Mouse (Mus musculus) liver, postnatal 0 days (tissue): ENCODE results near the gene Psma4. TPM values are rescaled to one million over a fixed set of nuclear protein-coding genes. Genes with fewer than 3 reads are reported as not detected.

Experiments
- ATAC-seq: fragments of 200-750 bp; cut with Nextera tagmentation; 2 replicates; pipeline ENCODE4 v1.8.0; 2017; ENCODE audit warnings: mild to moderate bottlenecking, moderate library complexity
- DNase-seq: peaks from one replicate; pipeline ENCODE4 v3.0.0-alpha.2; 2016
- H3K27ac ChIP-seq: fragments of 300-500 bp; sonication (generic); 2 replicates; pipeline ENCODE4 v1.5.1; 2014; ENCODE audit warnings: antibody characterized with exemption, moderate library complexity, mild to moderate bottlenecking, low read depth
- H3K27me3 ChIP-seq: fragments of 300-500 bp; sonication (generic); 2 replicates; pipeline ENCODE4 v1.6.1; 2014; ENCODE audit warnings: low read length, control low read depth, mixed read lengths; ENCODE audit not compliant: insufficient read depth
- H3K36me3 ChIP-seq: fragments of 300-500 bp; sonication (generic); replicated peaks from 2 replicates; pipeline ENCODE4 v1.6.1; 2014; ENCODE audit warnings: mild to moderate bottlenecking, control low read depth, low read length, moderate library complexity, mixed read lengths; ENCODE audit not compliant: insufficient read depth
- H3K4me1 ChIP-seq: fragments of 300-500 bp; sonication (generic); 2 replicates; pipeline ENCODE4 v1.6.1; 2014; ENCODE audit warnings: antibody characterized with exemption, mild to moderate bottlenecking, control low read depth; ENCODE audit not compliant: insufficient read depth
- H3K4me2 ChIP-seq: fragments of 300-500 bp; sonication (generic); 2 replicates; pipeline ENCODE4 v1.6.1; 2014; ENCODE audit warnings: low read depth, mild to moderate bottlenecking, low read length, moderate library complexity, mixed read lengths
- H3K4me3 ChIP-seq: fragments of 300-500 bp; sonication (generic); 2 replicates; pipeline ENCODE4 v1.5.1; 2014; ENCODE audit warnings: low read depth, low read length
- H3K9ac ChIP-seq: fragments of 300-500 bp; sonication (generic); replicated peaks from 2 replicates; pipeline ENCODE4 v1.6.1; 2014; ENCODE audit warnings: mild to moderate bottlenecking, moderate library complexity
- H3K9me3 ChIP-seq: fragments of 300-500 bp; sonication (generic); 2 replicates; pipeline ENCODE4 v1.6.1; 2016; ENCODE audit warnings: mild to moderate bottlenecking, control low read depth, low read length, mixed read lengths
- CTCF ChIP-seq: sonication (generic); IDR thresholded peaks from 2 replicates; pipeline ENCODE4 v1.5.1; 2016; ENCODE audit warnings: antibody characterized with exemption, low read depth
- EP300 ChIP-seq: IDR thresholded peaks from 2 replicates; pipeline ENCODE4 v1.6.1; 2016; ENCODE audit warnings: antibody characterized with exemption, low read depth, mild to moderate bottlenecking
- WGBS: fragments of 180-500 bp; shearing (Covaris S2); extraction: QIAGEN DNeasy Blood & Tissue Kit; methylation state at CpG from one replicate; pipeline ENCODE4 v1.1.7; 2014; ENCODE audit not compliant: insufficient replicate concordance; 5-methylcytosine and 5-hydroxymethylcytosine counted together
- polyA plus RNA-seq: library from polyadenylated mRNA; unstranded; fragments of >200 nt; fragmentation: Nextera tagmentation; extraction: Ambion mirVana; gene quantifications from 2 replicates; pipeline ENCODE4 v1.2.1, GENCODE M21; 2015

Psma4 gene
- polyA plus RNA-seq, 1 experiment from 2014 or later = 118 TPM

DNA sequence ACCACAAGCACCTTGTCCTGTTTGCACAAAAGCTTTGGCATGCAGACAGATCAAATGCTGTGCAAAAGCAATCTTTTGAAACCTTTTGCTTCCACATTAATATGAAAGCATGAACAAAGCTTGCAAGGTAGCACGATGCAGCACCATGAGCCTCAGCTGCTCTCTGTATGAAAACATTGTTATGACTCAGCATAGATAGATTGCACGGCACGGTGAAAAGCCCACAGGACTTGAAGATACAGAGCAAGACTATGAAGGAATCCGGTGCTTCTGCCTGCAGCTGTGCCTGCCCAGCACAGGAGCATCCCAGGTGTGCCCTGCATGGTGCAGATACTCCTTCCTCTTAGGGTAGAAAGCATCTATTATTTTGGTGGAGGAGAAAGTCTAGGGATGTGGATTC, 53.0 kb downstream of the Psma4 start:
- Histone ChIP-seq H3K4me2 (no peak overlapping the region), H3K4me1 (no peaks in the 10 kb centered on the region), H3K4me3 (no peak overlapping the region), H3K27ac (no peak overlapping the region), H3K36me3 (no peaks in the 10 kb centered on the region), H3K27me3 (no peaks in the 10 kb centered on the region), H3K9ac (no peak overlapping the region), H3K9me3 (no peaks in the 10 kb centered on the region)
- 64% methylated on average over 4 of the region's 4 CpGs for WGBS
- ATAC-seq = no peak
- no peak for TF ChIP-seq CTCF
- TF ChIP-seq EP300 = no peak
- DNase-seq = no peak

Other genes starting within 250 kb of the Psma4 start
- 72.1 and 75.4 TPM in 2 replicates for gene Wdr61, start 216.3 kb upstream of the Psma4 start, polyA plus RNA-seq
- gene Crabp1, start 186.0 kb upstream of the Psma4 start, polyA plus RNA-seq = not detected in 2 replicates
- 6.5 and 7.5 TPM in 2 replicates for gene Ireb2, start 87.0 kb upstream of the Psma4 start, polyA plus RNA-seq
- gene Hykk, start 33.5 kb upstream of the Psma4 start, polyA plus RNA-seq = 13.7 and 14.0 TPM in 2 replicates
- 0.39 and 0.44 TPM in 2 replicates for gene AY074887, start 208 bp downstream of the Psma4 start, polyA plus RNA-seq
- not detected in 2 replicates for gene Chrna5, start 30.1 kb downstream of the Psma4 start, polyA plus RNA-seq
- gene Chrna3, start 75.8 kb downstream of the Psma4 start, polyA plus RNA-seq = not detected in 2 replicates
- not detected in 2 replicates for gene Chrnb4, start 98.0 kb downstream of the Psma4 start, polyA plus RNA-seq
- gene Ube2q2, start 198.1 kb downstream of the Psma4 start, polyA plus RNA-seq = 7.7 and 8.3 TPM in 2 replicates